Mouse (Mus musculus) ovary, postnatal 14 days (tissue): ENCODE data around the gene Col6a2.

ENCODE experiments used
- DNase-seq: peaks from one replicate; pipeline ENCODE4 v3.0.0; 2022; ENCODE audit warnings: low spot score

Gene Col6a2

GRCm38 (mm10) chr10:76636026-76636425, 12.6 kb upstream of the Col6a2 start:
- DNase-seq: no peak

- DNase-seq: no peak
Observed at GRCm38 (mm10) chr10:76634584-76634983, 11.2 kb upstream of the Col6a2 start.

- DNase-seq: no peak
Observed at GRCm38 (mm10) chr10:76634094-76634571, 10.7 kb upstream of the Col6a2 start.

DNA sequence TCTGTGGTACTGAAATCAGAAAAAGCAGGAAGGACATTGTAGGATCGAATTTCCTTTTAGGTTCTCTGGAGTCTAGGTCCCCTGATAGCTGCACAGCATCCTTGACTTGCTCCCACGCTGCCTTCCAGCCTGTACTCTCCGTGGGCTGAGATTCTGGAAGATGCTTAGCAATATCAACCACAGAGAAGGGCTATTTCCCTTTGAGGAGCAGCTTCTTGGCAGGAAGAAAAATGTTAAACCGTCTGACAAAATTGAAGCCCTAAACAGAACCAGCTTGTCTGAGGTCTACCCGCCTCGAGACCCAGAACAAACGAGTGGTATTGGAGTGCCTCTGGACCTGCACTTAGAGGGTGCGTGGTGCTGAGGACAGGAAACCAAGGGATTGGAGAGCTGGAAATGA, 9.2 kb upstream of the Col6a2 start:
- no peak for DNase-seq

GRCm38 (mm10) chr10:76630657-76631056, 7.2 kb upstream of the Col6a2 start:
- no peak for DNase-seq

GRCm38 (mm10) chr10:76627714-76628113, 4.3 kb upstream of the Col6a2 start:
- no peak for DNase-seq

DNA sequence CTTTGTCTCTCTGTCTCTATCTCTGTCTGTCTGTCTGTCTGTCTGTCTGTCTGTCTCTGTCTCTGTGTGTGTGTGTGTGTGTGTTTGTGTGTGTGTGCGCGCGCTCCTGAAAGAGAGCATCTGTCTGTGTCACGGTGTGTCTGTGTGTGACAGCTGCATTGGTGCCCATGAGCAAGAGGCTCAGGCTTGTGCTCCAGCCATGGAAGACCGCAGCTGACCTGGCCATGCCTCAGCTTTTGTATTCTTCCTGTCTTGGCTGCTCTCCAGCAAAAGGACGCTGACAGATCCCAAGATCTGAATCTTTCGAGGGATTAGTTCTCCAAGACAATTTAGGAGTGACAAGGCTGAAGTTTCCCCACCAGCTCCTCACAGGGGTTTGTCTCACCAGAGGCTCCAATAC, 1.5 kb upstream of the Col6a2 start:
- DNase-seq: no peak

- no peak for DNase-seq
Observed at GRCm38 (mm10) chr10:76623734-76624133, 304 bp upstream of the Col6a2 start.

DNA sequence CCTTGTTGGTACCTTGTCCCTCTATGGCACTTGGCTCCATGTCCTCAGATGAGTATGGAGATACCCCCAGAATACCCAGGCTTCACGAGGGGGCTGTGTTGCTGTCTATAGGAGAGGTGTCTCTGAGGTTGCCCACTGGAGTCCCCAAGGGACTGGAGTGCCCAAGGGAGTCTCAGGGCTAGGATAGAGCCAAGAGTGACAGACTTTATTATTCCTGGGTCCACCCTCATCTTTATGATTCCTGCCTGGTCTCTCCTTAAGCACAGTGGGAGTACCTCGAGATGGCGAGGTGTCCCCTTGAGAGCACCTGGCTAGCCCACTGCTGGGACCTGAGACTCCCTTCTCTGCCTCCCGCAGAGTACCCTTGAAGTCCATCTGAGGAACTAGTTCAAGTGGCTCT, 1.0 kb downstream of the Col6a2 start:
- no peak for DNase-seq

GRCm38 (mm10) chr10:76612473-76612872, 11.0 kb downstream of the Col6a2 start:
- no peak for DNase-seq

DNA sequence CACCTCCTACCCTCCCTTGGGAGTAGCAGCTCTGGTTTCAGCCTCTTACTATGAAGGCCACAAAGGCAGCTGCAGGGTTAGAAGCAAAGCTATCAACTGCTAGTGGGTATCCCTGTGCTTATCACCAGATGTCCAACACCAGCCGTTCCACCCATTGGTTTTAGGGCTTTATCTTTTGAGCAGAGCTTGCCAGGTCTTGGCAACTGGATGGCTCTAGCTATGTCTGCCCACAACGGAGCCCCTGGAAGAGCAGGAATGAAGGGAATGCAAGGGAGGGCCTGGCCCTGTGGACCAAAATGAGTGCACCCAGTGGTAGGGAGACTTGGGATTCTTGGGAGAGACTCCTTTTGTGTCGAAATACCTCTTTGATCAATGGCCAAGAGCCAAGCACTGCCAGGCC, 20.7 kb downstream of the Col6a2 start:
- DNase-seq: no peak

DNA sequence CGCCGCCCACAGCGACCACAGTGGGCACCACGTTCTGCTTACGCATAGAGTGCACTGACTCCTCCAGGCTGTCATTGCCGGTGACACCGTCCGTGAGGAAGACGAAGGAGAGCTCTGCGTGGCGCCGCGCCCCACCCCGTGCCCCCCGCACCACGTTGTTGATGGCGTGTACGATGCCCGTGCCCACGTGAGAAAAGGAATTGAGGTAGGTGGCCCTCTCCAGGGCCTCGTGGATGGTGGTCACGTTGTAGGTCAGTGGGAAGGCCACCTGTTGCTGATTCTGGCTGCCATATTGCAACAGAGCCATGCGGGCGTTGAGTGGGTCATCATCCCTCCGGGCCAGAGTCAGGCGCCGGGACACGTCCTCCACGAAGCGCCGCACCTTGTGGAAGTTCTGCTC, 27.1 kb downstream of the Col6a2 start:
- no peak for DNase-seq

DNA sequence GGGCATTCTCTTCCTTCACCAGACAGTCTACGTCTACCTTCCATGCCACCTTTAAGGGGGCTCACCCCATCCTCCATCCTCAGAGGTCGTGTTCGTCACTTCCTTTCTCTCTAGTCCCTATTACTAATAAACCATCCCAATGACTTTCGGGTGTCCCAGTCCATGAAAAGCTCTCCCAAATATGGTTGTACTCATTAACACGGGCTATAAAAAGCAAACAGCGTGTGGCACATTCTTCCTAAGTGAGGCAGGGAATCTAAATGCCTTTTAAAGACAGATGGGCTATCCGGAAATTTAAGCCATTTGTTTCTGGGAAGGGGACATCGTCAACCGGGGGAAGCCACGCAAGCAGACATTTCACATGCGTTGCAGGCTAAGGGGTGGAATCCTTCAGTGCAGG, 33.2 kb downstream of the Col6a2 start:
- DNase-seq: no peak

DNA sequence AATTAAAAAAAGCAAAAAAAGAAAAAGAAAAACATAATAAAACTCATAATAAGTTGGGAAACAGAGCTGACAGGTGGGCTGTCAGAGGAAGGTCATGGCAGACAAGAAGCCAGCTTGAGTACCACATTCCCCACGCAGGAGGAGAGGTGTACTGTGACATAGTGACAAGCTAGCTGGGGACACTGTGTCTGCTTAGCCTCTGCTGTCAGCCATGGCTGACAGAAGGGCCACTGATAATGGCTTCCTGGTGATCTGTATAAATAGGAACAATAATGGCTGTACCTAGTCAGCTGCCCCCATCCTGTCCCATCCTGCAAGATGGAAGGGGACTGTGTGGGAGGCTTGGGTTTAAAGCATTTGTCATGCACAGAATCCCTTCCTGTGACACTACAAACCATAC, 37.2 kb downstream of the Col6a2 start:
- no peak for DNase-seq

GRCm38 (mm10) chr10:76584138-76584537, 39.3 kb downstream of the Col6a2 start:
- DNase-seq: no peak

DNA sequence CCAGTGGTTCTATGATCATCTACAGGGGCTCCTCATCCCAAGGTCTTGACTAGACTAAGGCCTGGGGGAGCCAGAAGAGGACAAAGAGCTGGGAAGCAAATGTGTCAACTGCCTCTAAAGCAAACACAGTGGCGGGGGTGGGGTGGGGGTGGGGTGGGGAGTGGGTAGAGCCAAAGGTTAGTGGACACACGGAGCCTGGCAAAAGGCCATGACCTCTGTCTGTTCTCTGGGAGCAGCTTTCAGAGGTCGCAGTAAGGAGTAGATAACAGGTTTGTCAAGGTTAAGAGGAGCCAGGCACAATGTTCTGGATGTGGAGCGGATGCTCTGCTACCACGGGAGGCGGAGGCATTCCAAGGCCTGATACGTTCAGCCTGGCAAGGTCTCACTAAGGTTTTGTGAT, 46.5 kb downstream of the Col6a2 start:
- no peak for DNase-seq

GRCm38 (mm10) chr10:76575374-76575773, 48.1 kb downstream of the Col6a2 start, which contains the start of gene Ftcd:
Gene Ftcd (plus strand): TSS chr10:76575648.
- DNase-seq: no peak

GRCm38 (mm10) chr10:76572151-76572550, 51.3 kb downstream of the Col6a2 start:
- DNase-seq: no peak

DNA sequence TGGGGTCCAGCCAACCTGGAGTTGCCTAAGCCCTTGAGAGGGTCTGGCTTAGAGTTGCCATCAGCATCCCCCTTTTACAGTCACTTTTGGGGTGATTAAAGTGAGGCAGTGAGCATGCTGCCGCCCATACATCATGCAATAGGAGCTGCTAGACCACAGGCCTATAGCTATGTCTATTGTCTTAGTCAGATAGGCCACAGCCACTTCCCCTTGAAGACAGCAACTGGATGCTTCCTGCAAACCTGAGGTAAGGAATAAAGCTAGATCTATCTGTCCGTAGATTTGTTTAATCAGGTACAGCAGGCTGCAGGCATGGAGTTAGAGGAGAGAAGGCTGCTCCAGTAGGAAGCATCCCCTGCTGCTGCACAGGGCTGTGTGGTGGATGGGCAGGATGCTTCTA, 52.4 kb downstream of the Col6a2 start:
- DNase-seq: no peak

- DNase-seq: no peak
Observed at GRCm38 (mm10) chr10:76569996-76570685, 53.3 kb downstream of the Col6a2 start.

DNA sequence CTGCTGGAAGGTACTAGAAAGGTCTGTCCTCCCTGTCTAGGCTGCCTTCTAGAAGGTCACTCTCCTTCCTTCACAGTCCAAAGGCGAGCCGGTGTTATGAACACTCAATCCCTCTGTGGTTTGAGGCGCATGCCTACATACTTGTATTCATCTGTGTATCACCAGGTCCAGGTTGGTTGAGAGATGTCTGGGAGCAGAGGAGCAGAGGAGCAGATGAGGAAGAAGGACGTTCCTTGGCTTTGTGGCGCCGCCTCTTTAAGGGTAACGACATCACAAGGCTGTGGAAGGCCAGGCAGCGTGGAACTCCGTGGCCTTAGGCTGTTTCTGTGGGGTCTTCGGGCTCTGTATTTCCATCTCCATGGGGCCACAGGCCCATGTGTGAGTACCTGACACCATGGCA, 61.5 kb downstream of the Col6a2 start, which contains the start of gene Spatc1l:
Gene Spatc1l (plus strand): TSS at position 301 of the 400 bp plus-strand sequence.
- DNase-seq: no peak

- no peak for DNase-seq
Observed at GRCm38 (mm10) chr10:76554061-76554460, 69.4 kb downstream of the Col6a2 start.

DNA sequence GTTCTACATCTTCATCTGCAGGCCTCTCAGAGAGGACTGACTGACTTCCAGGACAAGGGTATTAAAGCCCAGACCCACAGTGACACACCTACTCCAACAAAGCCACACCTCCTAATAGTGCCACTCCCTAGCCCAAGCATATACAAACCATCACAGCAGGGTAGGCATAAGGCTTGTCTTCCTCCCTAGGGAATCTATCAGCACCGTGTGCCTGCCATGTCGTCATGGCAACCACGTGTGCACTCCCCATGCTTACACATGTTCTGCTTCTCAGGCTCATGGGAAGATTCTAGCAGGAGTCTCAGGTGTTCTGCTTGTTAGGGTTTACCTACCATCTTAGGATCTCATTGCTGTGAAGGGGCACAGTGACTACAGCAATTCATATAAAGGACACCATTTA, 71.9 kb downstream of the Col6a2 start:
- DNase-seq: no peak

GRCm38 (mm10) chr10:76550458-76550857, 73.0 kb downstream of the Col6a2 start:
- no peak for DNase-seq
